Mouse (Mus musculus) midbrain, embryonic 14.5 days (tissue): ENCODE data around the gene Agfg1. TPM values are rescaled to one million over a fixed set of nuclear protein-coding genes. Genes with fewer than 3 reads are reported as not detected.
"Not testable (repeated sequence)": the region's sequence is repeated elsewhere in the genome, so short reads cannot be mapped to it uniquely, and the experiment has no call there.

Experiments
- ATAC-seq: fragments of 200-750 bp; cut with Nextera tagmentation; 2 replicates; pipeline ENCODE4 v1.8.0; 2017; ENCODE audit warnings: moderate number of reproducible peaks, moderate library complexity; ENCODE audit not compliant: low FRiP score, low TSS enrichment
- DNase-seq: peaks from one replicate; pipeline ENCODE4 v3.0.0-alpha.2; 2015
- H3K27ac ChIP-seq: fragments of 300-500 bp; sonication (generic); replicated peaks from 2 replicates; pipeline ENCODE4 v1.5.1; 2014; ENCODE audit warnings: mild to moderate bottlenecking, low read depth, low read length, moderate library complexity
- H3K27me3 ChIP-seq: fragments of 300-500 bp; sonication (generic); 2 replicates; pipeline ENCODE4 v1.6.1; 2014; ENCODE audit warnings: low read length, control low read depth, mixed read lengths; ENCODE audit not compliant: control insufficient read depth, insufficient read depth
- H3K36me3 ChIP-seq: fragments of 300-500 bp; sonication (generic); 2 replicates; pipeline ENCODE4 v1.6.1; 2014; ENCODE audit warnings: low read length, control low read depth; ENCODE audit not compliant: control insufficient read depth, insufficient read depth
- H3K4me1 ChIP-seq: fragments of 300-500 bp; sonication (generic); 2 replicates; pipeline ENCODE4 v1.6.1; 2014; ENCODE audit warnings: mild to moderate bottlenecking, antibody characterized with exemption, low read length, control low read depth; ENCODE audit not compliant: control insufficient read depth, insufficient read depth
- H3K4me2 ChIP-seq: fragments of 300-500 bp; sonication (generic); 2 replicates; pipeline ENCODE4 v1.6.1; 2014; ENCODE audit warnings: mild to moderate bottlenecking, low read length, moderate library complexity
- H3K4me3 ChIP-seq: fragments of 300-500 bp; sonication (generic); replicated peaks from 2 replicates; pipeline ENCODE4 v1.5.1; 2014; ENCODE audit warnings: low read depth, low read length
- H3K9ac ChIP-seq: fragments of 300-500 bp; sonication (generic); replicated peaks from 2 replicates; pipeline ENCODE4 v1.6.1; 2014; ENCODE audit warnings: mild to moderate bottlenecking, low read length, moderate library complexity
- H3K9me3 ChIP-seq: fragments of 300-500 bp; sonication (generic); 2 replicates; pipeline ENCODE4 v1.6.1; 2016; ENCODE audit warnings: low read length, control low read depth, mixed read lengths; ENCODE audit not compliant: control insufficient read depth
- WGBS: fragments of 180-500 bp; shearing (Covaris S2); extraction: QIAGEN DNeasy Blood & Tissue Kit; methylation state at CpG from one replicate; pipeline ENCODE4 v1.1.7; 2014; 5-methylcytosine and 5-hydroxymethylcytosine counted together
- polyA plus RNA-seq: library from polyadenylated mRNA; unstranded; fragments of >200 nt; fragmentation: Nextera tagmentation; extraction: Ambion mirVana; gene quantifications from 2 replicates; pipeline ENCODE4 v1.2.1, GENCODE M21; 2014

Gene Agfg1
- polyA plus RNA-seq, 1 experiment from 2014 or later, result 43.7 TPM

DNA sequence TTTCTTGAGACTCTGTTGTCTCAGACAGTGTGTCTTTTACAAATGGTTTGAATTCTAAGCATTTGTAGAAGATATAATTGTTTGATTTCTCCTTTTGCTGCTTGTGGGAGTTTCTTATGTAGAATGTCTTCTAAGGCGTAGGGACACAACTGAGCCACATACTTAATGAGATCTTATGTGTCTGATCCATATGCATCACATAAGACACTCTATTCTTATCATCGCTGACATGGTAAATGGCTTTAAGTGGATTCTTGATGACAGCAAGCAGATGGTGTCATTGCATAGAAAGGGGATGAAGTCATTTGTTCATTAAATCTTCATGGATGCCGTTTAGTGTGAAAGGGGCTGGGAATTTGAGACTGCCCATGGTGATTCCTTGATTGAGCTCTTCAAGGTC is 66.6 kb downstream of the Agfg1 start:
- DNase-seq (no peak), ATAC-seq (no peak)
- Histone ChIP-seq H3K27ac (no peak overlapping the region), H3K4me2 (no peak overlapping the region), H3K27me3 (no peaks in the 10 kb centered on the region), H3K4me1 (no peaks in the 10 kb centered on the region), H3K9ac (no peak overlapping the region), H3K9me3 (no peaks in the 10 kb centered on the region), H3K36me3 (peaks cover 9% of the 10 kb centered on the region), H3K4me3 (no peak overlapping the region)
- 29% methylated on average over 3 of the region's 3 CpGs for WGBS

DNA sequence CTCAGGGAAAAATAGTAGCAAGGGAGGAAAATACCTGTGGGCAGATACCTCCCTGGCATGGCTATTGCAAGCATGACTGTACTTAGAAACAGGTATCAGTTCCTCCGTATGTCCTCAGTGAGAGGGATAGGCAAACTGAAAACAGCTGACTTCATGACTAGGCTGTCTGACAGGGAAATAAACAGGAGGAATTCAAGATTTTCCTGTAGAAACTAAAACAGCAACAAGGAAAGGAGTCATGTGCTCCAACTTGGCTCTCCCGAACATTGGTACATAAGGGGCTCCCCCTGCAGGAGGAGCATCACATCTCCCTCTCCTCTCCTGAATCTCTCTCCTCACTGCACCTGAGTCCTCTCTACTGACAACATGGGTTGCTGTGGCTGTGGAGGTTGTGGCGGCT is 73.7 kb downstream of the Agfg1 start, which contains the start of gene A030005L19Rik:
Gene A030005L19Rik (plus strand): TSS at position 301 of the 400 bp plus-strand sequence.
- Histone ChIP-seq H3K9me3 (no peaks in the 10 kb centered on the region), H3K9ac (no peak within 1 kb of the TSS), H3K4me2 (no peak within 1 kb of the TSS), H3K4me3 (no peak within 1 kb of the TSS), H3K36me3 (no peaks in the 10 kb centered on the region), H3K4me1 (no peaks in the 10 kb centered on the region), H3K27me3 (no peaks in the 10 kb centered on the region), H3K27ac (no peak within 1 kb of the TSS)
- DNase-seq (no peak), ATAC-seq (no peak)
- WGBS, result 92% methylated on average over 3 of the region's 3 CpGs

DNA sequence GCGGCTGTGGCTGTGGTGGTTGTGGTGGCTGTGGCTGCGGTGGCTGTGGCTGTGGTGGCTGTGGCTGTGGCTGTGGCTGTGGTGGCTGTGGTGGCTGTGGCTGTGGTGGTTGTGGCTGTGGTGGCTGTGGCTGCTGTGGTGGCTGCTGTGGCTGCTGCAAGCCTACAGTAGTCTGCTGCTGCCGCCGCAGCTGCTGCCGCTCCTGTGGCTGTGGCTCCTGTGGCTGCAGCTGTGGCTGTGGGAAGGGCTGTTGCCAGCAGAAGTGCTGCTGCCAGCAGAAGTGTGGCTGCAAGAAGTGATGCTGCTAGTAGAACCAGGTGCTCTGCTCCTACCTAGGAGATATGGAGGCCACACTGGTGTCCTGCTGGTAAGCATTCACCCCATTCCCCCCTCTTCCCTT is 74.2 kb downstream of the Agfg1 start:
- not testable (repeated sequence) for H3K27ac ChIP-seq, H3K36me3 ChIP-seq, H3K9me3 ChIP-seq, H3K4me2 ChIP-seq, H3K27me3 ChIP-seq, H3K4me1 ChIP-seq, H3K4me3 ChIP-seq, ATAC-seq, H3K9ac ChIP-seq, DNase-seq
- WGBS, result 95% methylated on average over 5 of the region's 5 CpGs

DNA sequence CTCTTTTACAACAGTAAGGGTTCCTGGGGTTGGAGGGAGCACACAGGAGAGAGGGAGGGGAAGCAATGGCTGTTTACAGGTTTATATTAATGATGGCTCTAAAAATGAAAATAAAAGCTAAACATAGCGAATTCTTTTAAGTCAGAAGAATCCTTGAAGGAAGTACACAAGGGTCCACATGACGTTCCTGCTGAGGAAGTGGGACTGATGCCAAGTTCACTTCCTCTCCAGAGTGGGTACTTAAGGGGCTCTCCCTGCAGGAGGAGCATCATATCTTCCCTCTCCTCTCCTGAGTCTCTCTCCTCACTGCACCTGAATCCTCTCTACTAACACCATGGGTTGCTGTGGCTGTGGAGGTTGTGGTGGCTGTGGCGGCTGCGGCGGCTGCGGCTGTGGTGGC is 85.4 kb downstream of the Agfg1 start, which contains the start of gene A030014E15Rik:
Gene A030014E15Rik (plus strand): TSS at position 268 of the 400 bp plus-strand sequence.
- Histone ChIP-seq H3K4me2 (no peak within 1 kb of the TSS), H3K27ac (no peak within 1 kb of the TSS), H3K4me3 (no peak within 1 kb of the TSS), H3K4me1 (no peaks in the 10 kb centered on the region), H3K9me3 (no peaks in the 10 kb centered on the region), H3K36me3 (no peaks in the 10 kb centered on the region), H3K27me3 (no peaks in the 10 kb centered on the region), H3K9ac (no peak within 1 kb of the TSS)
- no peak for DNase-seq
- ATAC-seq, result no peak
- WGBS, result 95% methylated on average over 6 of the region's 6 CpGs

DNA sequence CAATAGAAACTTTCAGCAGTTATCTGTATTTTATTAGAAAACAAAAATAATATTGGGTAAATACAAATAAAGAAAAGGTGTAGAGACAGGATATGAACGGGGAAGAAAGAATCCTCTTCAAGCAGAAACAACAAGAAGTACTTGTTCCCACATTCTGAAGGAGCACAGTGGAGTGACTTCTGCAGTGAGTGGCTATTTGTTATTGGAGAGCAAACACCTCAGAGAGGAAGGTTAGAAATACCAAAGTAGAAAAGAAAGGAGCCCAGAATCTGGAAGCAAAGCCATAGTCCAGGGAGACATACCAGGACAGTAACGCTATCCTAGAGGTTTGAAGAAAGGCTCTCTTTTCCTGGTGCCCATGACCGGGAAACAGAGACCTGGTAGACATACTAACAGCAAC is 91.3 kb downstream of the Agfg1 start:
- H3K4me1 ChIP-seq, H3K27me3 ChIP-seq, ATAC-seq, H3K4me3 ChIP-seq, H3K36me3 ChIP-seq, H3K9ac ChIP-seq, H3K9me3 ChIP-seq, H3K4me2 ChIP-seq, DNase-seq, H3K27ac ChIP-seq: not testable (repeated sequence)
- WGBS, result 92% methylated on average over 3 of the region's 3 CpGs

DNA sequence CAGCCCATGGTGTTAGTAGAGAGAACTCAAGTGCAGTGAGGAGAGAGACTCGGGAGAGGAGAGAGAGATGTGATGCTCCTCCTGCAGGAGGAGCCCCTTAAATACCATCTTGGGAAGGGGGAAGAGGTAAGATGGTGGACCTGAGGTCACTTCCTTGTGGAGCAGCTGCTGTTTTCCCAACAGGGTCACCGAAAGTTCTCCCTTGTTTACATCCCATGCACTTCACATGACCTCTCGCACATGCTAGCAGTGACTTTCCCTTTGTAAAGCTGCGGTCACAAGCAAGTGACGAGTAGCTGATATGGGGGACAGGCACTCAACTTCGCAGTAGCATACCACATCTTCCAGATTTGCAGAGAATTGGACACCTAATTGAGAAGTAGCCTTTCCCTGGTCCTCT is 92.0 kb downstream of the Agfg1 start, which contains the start of gene Gm6217:
Gene Gm6217 (minus strand): TSS at position 74 of the 400 bp plus-strand sequence.
- not testable (repeated sequence) for H3K4me1 ChIP-seq, ATAC-seq, H3K9me3 ChIP-seq, H3K36me3 ChIP-seq, H3K4me2 ChIP-seq, H3K4me3 ChIP-seq, H3K27ac ChIP-seq, H3K9ac ChIP-seq, DNase-seq, H3K27me3 ChIP-seq
- WGBS, result no CpG with 5 or more reads among the region's 6 CpGs

DNA sequence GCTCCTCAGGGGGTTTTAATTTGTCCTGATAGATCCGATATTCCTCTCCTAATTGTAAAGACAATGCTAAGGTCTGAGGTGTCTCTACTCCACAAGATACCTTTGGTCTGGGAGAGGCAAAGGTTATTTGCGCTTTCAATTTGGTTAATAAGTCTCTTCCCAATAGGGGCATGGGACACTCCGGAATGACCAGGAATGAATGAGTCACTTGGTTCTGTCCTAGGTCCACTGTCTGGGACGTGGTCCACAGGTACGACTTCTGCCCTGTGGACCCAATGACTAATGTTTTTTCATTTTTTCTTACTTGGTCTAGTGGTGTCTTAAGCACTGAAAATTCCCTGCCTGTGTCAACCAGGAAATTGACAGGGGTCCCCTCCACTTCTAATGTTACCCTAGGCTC is 99.4 kb downstream of the Agfg1 start:
- DNase-seq, result no peak
- Histone ChIP-seq H3K4me1 (no peaks in the 10 kb centered on the region), H3K27ac (no peak overlapping the region), H3K4me3 (no peak overlapping the region), H3K27me3 (no peaks in the 10 kb centered on the region), H3K9ac (no peak overlapping the region), H3K36me3 (no peaks in the 10 kb centered on the region), H3K4me2 (no peak overlapping the region), H3K9me3 (no peaks in the 10 kb centered on the region)
- WGBS, result 96% methylated on average over 5 of the region's 5 CpGs
- ATAC-seq, result no peak

DNA sequence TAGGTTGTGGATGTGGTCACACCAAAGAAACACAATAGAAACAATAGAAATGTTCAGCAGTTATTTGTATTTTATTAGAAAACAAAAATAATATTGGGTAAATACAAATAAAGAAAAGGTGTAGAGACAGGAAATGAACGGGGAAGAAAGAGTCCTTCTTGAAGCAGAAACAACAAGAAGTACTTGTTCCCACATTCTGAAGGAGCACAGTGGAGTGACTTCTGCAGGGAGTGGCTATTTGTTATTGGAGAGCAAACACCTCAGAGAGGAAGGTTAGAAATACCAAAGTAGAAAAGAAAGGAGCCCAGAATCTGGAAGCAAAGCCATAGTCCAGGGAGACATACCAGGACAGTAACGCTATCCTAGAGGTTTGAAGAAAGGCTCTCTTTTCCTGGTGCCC is 103.2 kb downstream of the Agfg1 start:
- 98% methylated on average over 2 of the region's 2 CpGs for WGBS
- not testable (repeated sequence) for H3K9ac ChIP-seq, H3K4me1 ChIP-seq, ATAC-seq, H3K9me3 ChIP-seq, H3K36me3 ChIP-seq, H3K27ac ChIP-seq, H3K27me3 ChIP-seq, H3K4me3 ChIP-seq, H3K4me2 ChIP-seq, DNase-seq

DNA sequence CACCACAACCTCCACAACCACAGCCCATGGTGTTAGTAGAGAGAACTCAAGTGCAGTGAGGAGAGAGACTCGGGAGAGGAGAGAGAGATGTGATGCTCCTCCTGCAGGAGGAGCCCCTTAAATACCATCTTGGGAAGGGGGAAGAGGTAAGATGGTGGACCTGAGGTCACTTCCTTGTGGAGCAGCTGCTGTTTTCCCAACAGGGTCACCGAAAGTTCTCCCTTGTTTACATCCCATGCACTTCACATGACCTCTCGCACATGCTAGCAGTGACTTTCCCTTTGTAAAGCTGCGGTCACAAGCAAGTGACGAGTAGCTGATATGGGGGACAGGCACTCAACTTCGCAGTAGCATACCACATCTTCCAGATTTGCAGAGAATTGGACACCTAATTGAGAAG is 104.0 kb downstream of the Agfg1 start, which contains the start of gene A030003K21Rik:
Gene A030003K21Rik (minus strand): TSS at position 94 of the 400 bp plus-strand sequence.
- not testable (repeated sequence) for H3K4me2 ChIP-seq
- WGBS, result no CpG with 5 or more reads among the region's 6 CpGs

More for the DNA sequence above, 104.0 kb downstream of the Agfg1 start, which contains the start of gene A030003K21Rik:
- not testable (repeated sequence) for H3K9ac ChIP-seq, ATAC-seq, H3K4me3 ChIP-seq, H3K27me3 ChIP-seq, H3K27ac ChIP-seq, H3K36me3 ChIP-seq, H3K4me1 ChIP-seq, DNase-seq, H3K9me3 ChIP-seq
